Mouse (Mus musculus) left cerebral cortex, postnatal 4 days (tissue): ENCODE measurements around the gene Arhgef10l. TPM values are rescaled to one million over a fixed set of nuclear protein-coding genes. Genes with fewer than 3 reads are reported as not detected.
A peak's percentile ranks its signal among the peaks of the same experiment; 100 is the strongest.

ENCODE experiments used
- DNase-seq: peaks from one replicate; pipeline ENCODE4 v3.0.0-alpha.2; 2022
- intact Hi-C: fragments of 180-260 bp; cut with DNase I; formaldehyde crosslinking; loops from one replicate; pipeline ENCODE4 v1.15.1; 2025
- total RNA-seq, 2 experiments: library from RNA; stranded (reverse); gene quantifications; 2 replicates each; pipeline ENCODE4 v1.2.3; 2021

Gene Arhgef10l
- total RNA-seq, 2 experiments from 2014 or later: 50.6 to 52.0 TPM

DNA sequence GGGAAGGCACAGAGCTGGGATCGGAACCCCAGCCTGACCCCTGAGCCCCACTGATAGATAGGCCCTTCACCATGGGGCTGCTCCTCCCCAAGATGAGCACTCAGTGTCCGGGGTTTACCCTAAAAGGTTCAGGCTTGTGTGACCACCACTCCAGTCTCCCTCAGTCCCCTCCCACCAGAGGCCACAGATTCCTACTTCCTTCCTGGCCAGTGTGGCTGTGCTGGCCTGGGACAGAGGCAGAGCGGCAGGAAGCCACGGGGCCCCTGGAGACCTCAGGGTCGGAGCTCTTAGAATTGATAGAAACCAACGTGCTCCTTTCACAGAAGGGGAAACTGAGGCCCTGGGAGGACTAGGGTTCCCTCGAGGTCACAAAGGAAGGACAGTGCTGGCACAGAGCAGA lies 3.4 kb downstream of the Arhgef10l start:
- intact Hi-C loops: no loop called here

DNA sequence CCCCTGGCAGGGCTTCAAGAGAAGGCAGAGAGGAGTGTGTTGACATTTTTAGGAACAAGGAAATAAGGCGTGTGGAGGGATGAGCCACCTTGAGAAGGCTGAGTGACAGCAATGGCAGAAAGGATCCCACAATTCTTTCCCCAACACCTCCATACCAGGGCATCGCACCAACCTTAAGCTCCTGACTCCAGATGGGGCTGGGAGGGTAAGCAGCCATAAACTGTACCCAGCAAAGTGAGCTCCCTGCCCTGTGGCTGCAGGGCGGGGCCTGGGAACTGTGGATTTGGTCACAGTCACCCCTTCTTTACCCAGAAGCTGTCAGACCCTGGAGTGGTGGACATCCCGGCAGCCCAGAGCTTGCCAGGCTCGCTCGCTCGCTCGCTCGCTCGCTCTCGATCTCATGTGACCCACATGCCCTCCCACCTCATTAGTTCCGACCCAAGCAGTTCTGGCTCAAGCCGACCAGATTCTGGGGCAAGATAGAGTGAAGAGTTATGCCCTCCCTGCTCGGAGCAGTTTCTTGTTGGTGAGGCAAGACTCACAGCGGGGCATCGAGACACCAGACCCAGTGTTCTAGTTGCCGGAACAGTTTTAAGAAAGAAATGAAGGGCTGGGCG lies 4.3 kb downstream of the Arhgef10l start:
- intact Hi-C loops: no loop called here
- DNase-seq: no peak

More for the DNA sequence above, 3.4 kb downstream of the Arhgef10l start:
- DNase-seq: no peak

DNA sequence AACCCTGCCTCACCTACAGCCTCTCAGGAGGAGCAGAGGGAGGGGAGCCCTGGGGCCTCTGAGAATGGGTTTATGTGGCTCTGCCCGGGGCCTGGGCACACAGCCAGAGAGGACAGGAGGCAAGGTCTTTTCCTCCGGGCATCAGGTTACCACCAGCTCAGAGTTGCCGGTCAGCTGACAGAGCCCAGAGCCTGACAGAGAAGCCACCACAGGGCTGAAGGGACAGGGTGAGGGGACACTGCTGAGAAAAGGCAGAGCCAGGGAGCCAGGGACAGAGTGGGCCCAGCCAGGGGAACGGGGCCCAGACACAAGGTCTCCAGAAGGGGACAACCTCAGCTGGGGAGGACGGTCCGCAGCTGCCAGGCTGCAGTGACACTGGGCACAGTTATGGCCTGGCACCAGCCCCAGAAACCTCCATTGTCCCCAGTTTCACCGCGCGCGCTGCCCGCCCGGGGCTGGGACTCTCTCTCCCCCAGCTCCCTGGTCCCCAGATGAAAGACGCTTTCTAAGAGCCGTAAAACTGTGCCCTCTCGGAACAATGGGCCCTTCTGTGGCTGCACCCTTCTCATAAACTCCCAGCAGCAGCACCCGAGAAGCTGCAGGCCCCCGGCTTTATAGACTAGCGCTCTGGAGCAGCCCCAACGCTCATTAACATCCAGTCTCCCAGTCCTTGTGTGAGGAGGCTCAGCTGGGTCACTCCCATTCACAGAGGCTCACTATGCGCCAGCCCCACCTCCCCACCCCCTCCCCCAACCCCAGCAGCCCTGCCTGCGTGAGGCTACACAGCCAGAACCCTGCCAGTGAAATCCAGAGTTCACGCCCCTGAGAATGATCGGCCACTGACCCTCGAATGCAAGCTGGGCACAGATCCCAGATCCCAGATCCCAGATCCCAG lies 7.9 kb downstream of the Arhgef10l start:
- intact Hi-C loops: no loop called here
- DNase-seq: peak; percentile 92

DNA sequence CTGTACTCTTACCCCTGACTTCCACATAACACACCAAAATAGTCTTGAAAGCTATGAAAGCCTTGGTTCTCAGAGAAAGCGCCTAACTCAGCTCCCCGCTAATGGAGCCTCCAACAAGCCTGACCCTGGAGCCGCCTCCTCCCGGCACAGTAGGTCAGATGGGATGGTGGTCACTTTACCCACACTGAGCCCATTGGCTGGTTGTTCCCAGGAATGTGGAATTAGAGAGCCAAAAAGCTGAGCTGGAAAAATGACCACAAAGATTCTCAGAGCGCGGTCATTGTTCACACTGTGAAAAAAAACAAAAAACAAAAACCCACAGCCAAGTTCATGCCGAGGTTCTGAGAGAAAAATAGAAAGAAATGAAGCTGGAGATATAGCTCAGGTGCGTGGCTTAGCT lies 9.3 kb downstream of the Arhgef10l start:
- no peak for DNase-seq
- intact Hi-C loops: no loop called here

DNA sequence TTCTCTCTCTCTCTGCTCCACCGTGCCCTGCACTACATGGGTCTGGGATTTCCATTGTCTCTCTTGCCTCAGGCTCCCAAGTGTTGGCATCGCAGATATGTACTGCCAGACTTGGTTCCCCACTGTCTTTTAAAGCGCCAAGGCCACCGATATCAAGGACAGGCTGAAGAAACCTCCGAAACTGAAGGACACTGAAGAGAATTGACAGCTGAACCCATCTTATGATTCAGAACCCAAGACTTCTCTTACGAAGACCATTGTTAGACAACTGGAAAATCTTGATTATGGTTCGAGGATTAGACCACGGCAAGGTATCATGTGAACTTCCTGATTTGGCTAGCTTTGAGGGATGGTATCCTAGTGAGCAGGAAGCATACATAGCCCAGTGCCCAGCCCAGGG lies 11.0 kb downstream of the Arhgef10l start:
- no peak for DNase-seq
- intact Hi-C loops: no loop called here

DNA sequence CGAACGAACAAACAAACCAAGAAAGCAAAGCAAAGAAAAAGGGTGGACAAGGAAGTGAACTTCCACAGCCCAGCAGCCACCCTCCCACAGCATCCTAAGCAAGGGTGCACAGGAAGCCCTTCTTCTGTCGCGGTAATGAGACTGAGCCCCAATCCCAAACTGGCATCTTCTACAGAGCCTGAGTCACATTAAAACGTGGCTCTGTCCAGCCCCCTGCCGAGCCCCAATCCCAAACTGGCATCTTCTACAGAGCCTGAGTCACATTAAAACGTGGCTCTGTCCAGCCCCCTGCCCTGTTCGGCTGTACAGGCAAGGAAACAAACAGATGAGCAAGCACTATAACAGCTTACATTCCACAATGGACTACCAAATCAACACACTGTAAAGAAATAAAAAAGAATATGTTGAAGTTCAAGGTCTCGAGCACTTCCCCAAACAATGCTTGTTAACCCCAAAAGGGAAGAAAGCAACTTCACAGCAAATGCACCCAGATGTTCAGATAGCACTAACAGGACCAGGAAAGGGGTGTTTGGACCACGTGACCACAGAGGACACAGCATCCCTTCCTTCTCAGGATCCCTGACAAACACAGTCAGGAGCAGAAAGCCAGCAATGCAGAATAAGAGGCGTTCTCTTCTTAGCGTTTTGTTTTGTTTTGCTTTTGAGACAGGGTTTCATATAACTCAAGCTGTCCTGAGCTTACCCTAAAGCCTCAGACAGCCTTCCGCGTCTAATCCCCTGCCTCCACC lies 11.8 kb downstream of the Arhgef10l start:
- intact Hi-C loops: no loop called here
- DNase-seq: no peak

DNA sequence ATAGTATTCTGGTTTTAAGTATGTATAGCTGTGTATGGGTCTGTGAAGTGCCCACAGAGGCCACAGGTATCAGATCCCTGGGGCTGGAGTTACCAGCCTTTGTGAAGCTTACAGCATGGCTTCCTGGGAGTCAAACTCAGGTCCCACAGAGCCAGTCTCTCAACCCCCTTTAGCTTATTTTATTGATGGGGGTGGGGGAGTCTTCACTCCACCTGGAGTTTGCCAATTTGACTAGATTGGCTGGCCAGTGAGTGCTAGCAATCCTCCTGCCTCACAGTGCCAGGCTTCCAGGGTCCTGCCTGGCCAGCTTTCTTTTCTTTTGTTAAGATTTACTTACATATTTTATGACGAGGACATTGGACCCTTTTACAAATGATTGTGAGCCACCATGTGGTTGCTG lies 16.1 kb downstream of the Arhgef10l start:
- DNase-seq: no peak
- intact Hi-C loops: no loop called here

DNA sequence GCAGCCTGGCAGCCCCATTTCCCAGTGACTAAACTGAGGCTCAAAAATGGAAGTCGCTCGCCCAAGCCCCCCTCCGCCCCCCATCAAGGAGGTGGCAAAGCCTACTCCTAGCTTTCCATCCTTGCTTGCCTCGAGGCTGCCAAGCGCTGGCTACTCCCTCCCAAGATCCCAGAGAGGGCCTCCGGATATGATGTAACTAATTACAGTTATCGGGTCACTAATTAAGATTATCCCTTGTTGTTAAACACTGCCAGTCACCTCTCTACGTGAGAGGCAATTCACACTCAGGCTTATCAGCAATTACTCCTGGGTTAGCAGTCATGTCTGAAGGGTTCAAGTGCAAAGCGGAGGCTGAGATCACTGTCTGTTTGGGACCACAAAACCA lies 16.6 kb downstream of the Arhgef10l start:
- intact Hi-C loops: no loop called here
- no peak for DNase-seq

DNA sequence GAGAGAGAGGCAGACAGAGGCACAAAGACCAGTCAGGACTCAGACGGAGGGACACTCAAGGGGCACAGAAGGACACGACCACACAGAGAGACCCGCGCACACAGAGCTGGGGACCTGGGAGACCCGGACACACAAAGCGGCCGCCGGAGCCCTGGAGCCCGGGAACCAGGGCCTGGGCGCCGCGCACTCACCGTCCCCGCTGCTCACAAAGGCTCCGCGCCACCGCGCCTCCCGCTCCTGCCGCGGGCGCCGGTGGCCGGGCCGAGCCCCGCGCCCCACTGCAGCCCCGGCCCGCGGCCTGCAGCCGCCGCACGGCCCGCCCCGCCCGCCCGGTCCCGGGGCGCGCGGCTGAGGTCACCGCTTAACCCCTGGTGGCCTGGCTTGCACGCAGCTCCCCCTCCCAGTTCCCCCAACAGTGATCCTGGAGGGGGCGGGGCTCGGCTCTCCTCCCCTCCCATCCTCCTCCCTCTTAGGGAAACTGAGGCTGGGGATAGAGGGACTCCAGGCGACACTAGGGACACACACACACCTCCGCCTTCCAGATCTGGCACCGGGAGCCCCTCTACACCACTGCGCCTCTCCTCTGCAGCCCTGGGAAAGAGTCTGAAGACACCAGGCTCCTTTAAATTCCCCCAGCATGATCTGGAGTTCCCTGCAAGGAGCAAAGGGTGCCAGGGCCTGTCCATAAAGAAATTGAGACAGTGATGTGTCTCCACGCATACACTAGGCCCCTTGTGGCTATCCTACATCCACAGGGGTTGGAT lies 17.2 kb downstream of the Arhgef10l start:
- peak; percentile 69 for DNase-seq
- intact Hi-C loops: no loop called here

DNA sequence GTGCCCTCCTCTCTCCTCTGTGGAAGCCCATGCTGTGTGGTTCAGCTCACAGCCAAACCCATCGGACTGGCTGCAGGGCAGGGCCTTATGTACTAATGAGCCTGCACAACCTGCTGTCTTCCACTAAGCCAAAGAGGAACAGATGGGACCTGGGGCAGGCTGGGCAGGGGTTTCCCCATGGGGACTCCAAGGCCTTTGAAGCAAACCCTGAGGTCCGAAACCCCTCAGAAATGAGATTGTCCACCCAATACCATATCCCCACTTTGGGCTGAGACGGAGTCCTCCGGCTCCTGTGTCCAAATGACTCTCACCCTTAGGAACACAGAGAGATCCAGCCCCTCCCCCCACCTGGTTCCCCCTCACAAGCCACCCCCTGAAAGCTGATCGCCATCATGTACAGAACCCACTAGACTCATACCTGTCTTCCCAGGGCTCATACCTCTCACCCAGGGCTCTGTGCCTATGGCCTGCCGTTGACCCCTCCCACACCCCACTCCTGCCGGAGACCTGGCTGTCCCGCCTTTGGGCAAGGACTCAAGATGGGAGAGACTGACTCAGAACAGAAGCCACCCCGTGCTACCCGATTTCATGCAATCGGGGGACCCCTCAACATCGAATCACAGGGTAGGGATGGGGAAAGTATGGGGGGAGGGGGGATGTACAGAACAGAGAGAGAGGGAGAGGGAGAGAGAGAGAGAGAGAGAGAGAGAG lies 17.9 kb downstream of the Arhgef10l start:
- intact Hi-C loops: no loop called here

DNA sequence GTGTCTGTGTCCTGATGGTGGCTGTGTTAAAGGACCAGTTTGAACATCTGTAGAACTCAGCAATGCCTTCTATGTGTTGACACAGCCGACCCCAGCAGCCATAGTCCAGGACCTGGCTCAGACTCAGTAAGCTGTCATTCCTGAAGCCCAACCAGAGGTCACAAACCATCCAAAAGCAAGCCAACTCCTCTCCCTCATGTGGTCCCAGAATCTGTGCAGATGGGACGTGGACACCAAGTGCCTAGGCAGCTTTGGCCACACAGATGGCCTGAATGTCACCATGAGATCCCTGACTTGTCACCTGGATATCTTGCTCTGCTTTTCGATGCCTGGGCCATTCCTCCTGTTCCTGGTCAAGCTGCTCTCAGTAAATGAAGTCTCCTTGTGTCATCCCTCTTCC lies 20.2 kb downstream of the Arhgef10l start:
- no peak for DNase-seq
- intact Hi-C loops: no loop called here

More for the DNA sequence above, 17.9 kb downstream of the Arhgef10l start:
- peak; percentile 80 for DNase-seq

DNA sequence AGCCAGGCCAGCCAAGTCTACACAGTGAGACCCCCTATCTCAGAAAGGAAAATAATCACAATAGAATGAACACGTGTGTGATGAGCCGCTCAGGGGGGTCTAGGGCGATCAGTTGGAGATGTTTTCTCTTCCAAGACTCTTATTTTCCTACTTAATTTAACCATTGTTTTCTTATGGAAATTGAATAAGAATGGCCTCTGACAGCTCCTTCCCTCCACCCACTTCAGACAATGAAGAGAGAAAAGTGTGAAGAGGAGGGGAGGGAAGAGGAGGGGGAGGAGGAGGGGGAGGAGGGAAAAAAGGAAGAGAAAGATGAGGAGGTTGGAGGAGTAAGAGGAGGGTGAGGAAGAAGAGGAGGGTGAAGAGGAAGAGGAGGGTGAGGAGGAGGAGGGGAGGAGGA lies 21.1 kb downstream of the Arhgef10l start:
- DNase-seq: no peak

DNA sequence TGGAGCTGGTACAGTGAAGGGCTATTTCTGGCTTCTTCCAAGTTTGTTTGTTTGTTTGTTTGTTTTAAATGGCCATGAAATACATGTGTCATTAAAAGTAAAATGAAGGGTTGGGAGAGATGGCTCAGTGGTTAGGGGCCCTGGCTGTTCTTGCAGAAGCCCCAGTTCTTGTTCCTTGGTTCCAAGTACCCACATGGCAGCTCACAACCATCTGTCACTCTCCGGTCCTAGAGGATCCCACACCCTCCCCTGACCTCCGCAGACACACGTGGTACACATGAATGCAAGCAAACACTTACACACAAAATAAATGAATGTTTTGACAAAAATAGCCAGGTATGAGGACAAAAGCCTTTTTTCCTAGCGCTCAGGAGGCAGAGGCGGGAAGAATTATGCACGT lies 21.5 kb downstream of the Arhgef10l start:
- no peak for DNase-seq
- intact Hi-C loops: no loop called here

More for the DNA sequence above, 21.1 kb downstream of the Arhgef10l start:
- intact Hi-C loops: no loop called here

DNA sequence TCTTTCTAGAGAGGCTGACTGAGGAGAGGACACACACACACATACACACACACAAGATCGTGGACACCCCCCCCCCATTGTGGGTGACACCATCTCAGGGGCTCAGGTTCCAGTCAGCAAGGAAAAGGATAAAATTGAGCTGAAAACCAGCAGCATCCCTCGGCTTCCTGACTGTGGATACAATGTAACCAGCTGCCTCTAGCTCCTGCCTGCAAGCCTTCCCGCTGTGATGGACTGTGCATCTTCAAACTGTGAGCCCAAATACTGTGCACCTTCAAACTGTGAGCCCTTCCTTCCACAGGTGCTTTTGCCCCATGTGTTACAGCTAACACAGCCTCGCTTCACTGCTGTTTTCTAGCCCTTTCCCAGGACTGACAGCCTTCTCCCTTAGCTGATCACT lies 23.4 kb downstream of the Arhgef10l start:
- no peak for DNase-seq
- intact Hi-C loops: no loop called here

DNA sequence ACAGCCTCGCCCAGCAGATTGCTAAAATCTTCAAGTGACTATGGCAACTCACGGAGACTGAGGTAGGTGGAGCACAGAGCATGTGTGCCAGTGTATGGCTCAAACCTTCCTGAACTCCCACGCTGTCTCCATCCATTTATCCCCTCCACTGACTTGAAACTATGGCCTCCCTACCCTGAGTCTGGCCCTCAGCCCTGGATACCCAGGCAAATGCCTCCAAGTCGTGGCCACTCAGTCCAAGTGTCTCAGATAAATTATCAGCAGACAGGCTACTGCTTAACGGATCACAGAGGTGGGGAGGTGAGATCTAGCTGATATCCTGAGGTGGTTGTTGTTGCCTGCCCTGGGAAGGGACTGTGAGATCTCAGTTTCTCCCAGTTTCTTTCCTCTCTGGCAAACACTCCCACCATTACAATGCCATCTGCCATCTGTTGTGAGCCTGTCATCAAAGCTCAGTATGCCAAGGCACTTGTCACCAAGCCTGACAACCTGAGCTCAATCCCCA lies 24.3 kb downstream of the Arhgef10l start:
- DNase-seq: peak; percentile 60
- intact Hi-C loops: no loop called here

DNA sequence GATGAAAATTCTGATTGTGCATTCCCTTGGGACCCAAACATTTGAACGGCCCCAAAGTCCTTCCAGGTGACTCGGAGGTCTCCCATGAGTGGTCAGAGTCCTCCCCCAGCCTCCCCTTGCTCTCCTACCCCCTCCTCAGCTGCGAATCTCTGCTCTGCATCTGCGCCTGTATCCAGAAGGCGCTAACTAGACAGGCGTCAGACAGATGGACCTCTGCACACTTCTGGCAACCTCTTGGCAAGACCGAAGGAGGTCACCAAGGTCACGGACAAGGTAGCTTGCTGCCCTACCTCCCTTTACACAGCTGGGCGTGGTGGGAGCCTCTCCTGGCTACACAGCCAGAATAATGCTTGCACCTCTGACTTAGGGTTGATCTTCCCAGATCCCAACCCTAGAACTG lies 25.1 kb downstream of the Arhgef10l start:
- DNase-seq: no peak
- intact Hi-C loops: no loop called here

DNA sequence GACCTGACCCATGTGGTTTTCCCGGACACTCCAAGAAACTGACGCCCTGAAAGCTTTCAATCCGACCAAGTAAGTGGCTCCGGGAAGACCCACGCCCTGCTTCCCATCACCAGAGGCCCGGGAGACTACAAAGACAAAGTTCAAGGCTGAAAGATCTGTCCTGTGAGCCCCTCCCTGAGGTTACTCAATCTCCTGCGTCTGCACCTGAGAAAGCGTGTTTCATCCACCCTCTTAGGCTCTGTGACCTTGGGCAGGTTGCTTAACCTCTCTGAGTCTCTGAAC lies 25.6 kb downstream of the Arhgef10l start:
- DNase-seq: no peak
- intact Hi-C loops: no loop called here

DNA sequence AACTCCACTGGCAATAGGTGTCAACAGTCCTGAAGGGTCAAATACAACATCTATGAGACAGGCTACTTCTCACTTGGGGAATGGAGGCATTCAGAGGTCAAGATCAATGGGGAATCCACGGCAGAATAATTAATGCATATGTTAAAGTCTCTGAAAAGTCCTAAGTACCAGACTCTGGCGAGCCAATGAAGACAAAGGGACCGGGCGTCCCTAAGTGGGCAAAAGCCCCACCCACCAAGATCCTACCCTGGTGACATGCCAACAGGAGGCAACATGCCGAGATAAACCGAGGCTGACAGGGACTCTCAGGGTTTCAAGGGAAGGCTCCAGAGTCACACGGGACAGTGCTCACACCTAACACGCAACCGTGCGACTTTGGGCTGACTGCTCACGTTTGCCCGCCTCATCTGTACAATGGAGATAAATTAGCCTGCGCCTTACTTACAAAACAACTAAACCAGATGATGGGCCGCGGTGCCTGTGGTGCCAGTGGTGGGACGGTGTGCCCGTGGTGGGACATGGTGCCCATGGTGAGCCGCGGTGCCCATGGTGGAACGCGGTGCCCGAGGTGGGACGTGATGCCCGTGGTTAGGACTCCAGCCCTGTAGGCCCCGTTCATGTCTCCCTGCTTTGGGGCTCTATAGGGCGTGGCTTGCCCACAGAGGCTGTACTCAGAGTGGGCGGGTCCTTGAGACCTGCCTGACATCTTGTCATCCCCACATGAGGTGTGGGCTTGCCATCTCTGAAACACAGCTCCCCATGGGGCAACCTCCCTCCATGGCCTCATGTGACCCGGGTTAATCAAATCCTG lies 26.2 kb downstream of the Arhgef10l start:
- intact Hi-C loops: no loop called here
- DNase-seq: no peak

DNA sequence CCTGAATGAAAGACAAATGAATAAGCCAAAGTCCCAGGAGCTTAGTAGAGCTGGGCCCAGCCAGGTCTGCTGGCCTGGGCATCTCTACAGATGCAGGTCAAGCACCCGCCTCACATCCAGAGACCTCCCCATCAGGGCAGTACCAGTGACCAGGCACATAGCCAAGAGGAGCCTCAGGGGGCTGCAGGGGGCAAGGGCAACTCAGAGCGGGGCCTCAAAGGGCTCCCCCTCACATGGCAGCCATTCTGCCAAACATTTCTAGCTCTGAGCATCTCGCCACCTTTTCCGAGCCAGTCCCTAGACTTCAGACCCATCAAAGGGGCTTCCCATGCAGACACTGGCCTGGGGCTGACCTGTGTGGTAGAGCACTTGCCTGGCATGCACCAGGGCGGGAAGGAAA lies 27.2 kb downstream of the Arhgef10l start:
- peak; percentile 40 for DNase-seq
- intact Hi-C loops: no loop called here
